Mouse (Mus musculus) liver, embryonic 12.5 days (tissue): ENCODE data around the gene Espn. TPM values are rescaled to one million over a fixed set of nuclear protein-coding genes. Genes with fewer than 3 reads are reported as not detected.

Experiments used
- polyA plus RNA-seq: library from polyadenylated mRNA; unstranded; fragments of >200 nt; fragmentation: Nextera tagmentation; extraction: Ambion mirVana; gene quantifications from 2 replicates; pipeline ENCODE4 v1.2.1, GENCODE M21; 2016

The Espn gene
- polyA plus RNA-seq, 1 experiment from 2014 or later = 2.6 TPM

Other genes starting within 250 kb of the Espn start
- 74.4 and 85.1 TPM in 2 replicates for gene Dnajc11, start 218.7 kb downstream of the Espn start, polyA plus RNA-seq
- gene Thap3, start 163.4 kb downstream of the Espn start, polyA plus RNA-seq = 10.0 and 10.3 TPM in 2 replicates
- gene Phf13, start 156.1 kb downstream of the Espn start, polyA plus RNA-seq = 10.4 and 11.2 TPM in 2 replicates
- 10.9 and 12.0 TPM in 2 replicates for gene Klhl21, start 143.6 kb downstream of the Espn start, polyA plus RNA-seq
- gene Zbtb48, start 124.7 kb downstream of the Espn start, polyA plus RNA-seq = 11.4 and 12.2 TPM in 2 replicates
- 0.12 and 0.19 TPM in 2 replicates for gene Tas1r1, start 113.8 kb downstream of the Espn start, polyA plus RNA-seq
- gene Nol9, start 113.0 kb downstream of the Espn start, polyA plus RNA-seq = 42.3 and 44.0 TPM in 2 replicates
- gene Plekhg5, start 79.9 kb downstream of the Espn start, polyA plus RNA-seq = 7.7 and 8.4 TPM in 2 replicates
- 0.74 and 0.87 TPM in 2 replicates for gene Tnfrsf25, start 36.4 kb downstream of the Espn start, polyA plus RNA-seq
- 0.05 TPM in 1 of 2 replicates, not detected in the other for gene Hes2, start 6.5 kb upstream of the Espn start, polyA plus RNA-seq
- gene Acot7, start 25.8 kb upstream of the Espn start, polyA plus RNA-seq = 33.0 and 36.2 TPM in 2 replicates
- gene Gpr153, start 121.9 kb upstream of the Espn start, polyA plus RNA-seq = 2.1 and 2.4 TPM in 2 replicates
- not detected in 2 replicates for gene Hes3, start 139.3 kb upstream of the Espn start, polyA plus RNA-seq
- gene Icmt, start 144.9 kb upstream of the Espn start, polyA plus RNA-seq = 11.8 and 14.4 TPM in 2 replicates
- gene Rnf207, start 166.6 kb upstream of the Espn start, polyA plus RNA-seq = 0.26 and 0.42 TPM in 2 replicates
- 385 and 404 TPM in 2 replicates for gene Rpl22, start 173.4 kb upstream of the Espn start, polyA plus RNA-seq
- 0.01 and 0.02 TPM in 2 replicates for gene Chd5, start 186.3 kb upstream of the Espn start, polyA plus RNA-seq